Mouse (Mus musculus): ENCODE results near the gene Pheta1. TPM values are rescaled to one million over a fixed set of nuclear protein-coding genes. Genes with fewer than 3 reads are reported as not detected.

The Pheta1 gene
- total and polyA plus RNA-seq, 3 experiments = 8.1 to 8.8 TPM; not detected in 1

DNA sequence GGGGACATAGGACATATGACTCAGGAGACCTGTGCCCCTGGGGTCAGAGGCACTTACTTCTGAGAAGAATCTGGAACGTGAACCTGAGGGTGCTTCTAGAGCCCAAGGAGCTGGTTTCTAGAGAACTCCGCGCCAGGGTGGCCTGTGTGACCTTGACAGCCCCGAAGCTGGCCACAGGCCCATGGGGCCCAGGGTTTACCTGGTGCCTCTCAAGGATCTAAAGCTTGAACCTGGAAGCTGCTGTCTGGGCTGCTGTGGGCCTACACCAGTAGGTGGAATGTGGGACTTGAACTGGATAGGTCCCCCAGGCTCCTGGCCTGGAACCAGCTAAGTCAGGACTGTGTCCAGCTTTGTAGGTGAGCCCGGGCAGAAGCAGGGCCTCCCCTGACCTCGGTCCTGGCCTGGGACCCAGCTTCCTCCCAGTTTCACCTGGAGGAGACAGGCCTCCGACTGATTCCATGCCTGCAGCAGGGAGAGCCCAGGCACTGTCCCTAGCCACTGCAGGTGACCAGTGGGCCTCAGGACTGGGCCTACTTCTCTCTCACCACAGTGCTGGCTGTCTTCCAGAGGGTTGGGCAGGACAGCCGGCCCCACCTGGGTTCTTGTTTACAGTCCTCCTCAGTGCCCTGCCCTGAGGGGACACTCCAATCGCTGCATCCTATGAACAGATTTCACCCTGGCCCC lies 4.7 kb downstream of the Pheta1 start:
- Histone ChIP-seq H3K9me3 (replicated peaks; ENCODE audit: insufficient read depth, low read length) (no peaks in the 10 kb centered on the region), H3K9ac (ENCODE audit: control insufficient read depth, low read depth, low read length, poor library complexity, severe bottlenecking) (no peak overlapping the region), H3K27me3 (ENCODE audit: control insufficient read depth in 1 of 2, insufficient read depth in 2 of 2, low read length in 2 of 2) (no peaks in the 10 kb centered on the region), H3K4me1 (ENCODE audit: control insufficient read depth in 1 of 2, insufficient read depth in 2 of 2, low read length in 2 of 2) (no peaks in the 10 kb centered on the region; a peak in 1 of 4 replicates), H3K79me2 (ENCODE audit: control insufficient read depth, insufficient read depth, low read length, poor library complexity) (peaks cover 3% of the 10 kb centered on the region), H3K36me3 (ENCODE audit: control insufficient read depth in 1 of 2, insufficient read depth in 2 of 2, low read length in 2 of 2) (peaks cover 0 to 2% of the 10 kb centered on the region in 2 experiments; a peak in 2 of 4 replicates), H3K4me3 (ENCODE audit: control insufficient read depth in 1 of 2, insufficient read depth in 1 of 2, low read depth in 2 of 2, low read length in 2 of 2) (no peak overlapping the region), H3K27ac (ENCODE audit: control insufficient read depth, low read depth, low read length) (no peak overlapping the region)
- no peak for TF ChIP-seq ZKSCAN1 (IDR thresholded peaks at IDR 0.05; ENCODE audit: low read depth, low read length)
- TF ChIP-seq ETS1 (IDR thresholded peaks at IDR 0.05; ENCODE audit: low read depth, low read length) = no peak
- no peak for TF ChIP-seq CTCF (IDR thresholded peaks at IDR 0.05 in 2 of 3, conservative IDR thresholded peaks at IDR 0.05 in 1 of 3; ENCODE audit: control insufficient read depth in 1 of 3, insufficient read depth in 1 of 3, low read depth in 2 of 3, low read length in 3 of 3, poor library complexity in 1 of 3, severe bottlenecking in 1 of 3)
- no peak for TF ChIP-seq MAZ (IDR thresholded peaks at IDR 0.05; ENCODE audit: low read depth, low read length)
- TF ChIP-seq EP300 (IDR thresholded peaks at IDR 0.05; ENCODE audit: low read depth in 1 of 2, low read length in 2 of 2) = no peak
- DNase-seq (ENCODE audit: low read depth, low spot score) = no peak

DNA sequence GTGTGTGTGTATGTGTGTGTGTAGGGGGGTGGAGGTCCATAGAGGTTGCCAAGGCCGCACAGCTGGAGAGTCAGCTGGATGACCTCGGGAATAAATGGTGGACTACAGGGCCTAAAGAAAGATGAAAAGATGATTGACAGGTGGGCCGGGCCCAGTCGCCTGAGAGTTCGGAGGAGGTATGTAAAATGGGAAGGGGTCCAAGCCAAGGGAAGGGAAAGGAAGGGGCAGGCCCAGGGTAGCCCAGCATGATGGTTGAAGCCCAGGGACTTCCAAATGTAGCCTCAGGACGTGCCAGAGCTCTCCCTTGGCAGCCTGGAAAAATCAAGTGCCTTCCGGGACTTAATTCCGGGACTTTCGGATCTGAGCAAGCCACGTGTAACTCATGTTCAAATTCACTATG lies 6.0 kb downstream of the Pheta1 start:
- no peaks in the 10 kb centered on the region for H3K9me3 ChIP-seq (replicated peaks; ENCODE audit: insufficient read depth, low read length)
- H3K27me3 ChIP-seq (ENCODE audit: control insufficient read depth in 1 of 2, insufficient read depth in 2 of 2, low read length in 2 of 2) = no peaks in the 10 kb centered on the region; a peak in 1 of 4 replicates
- H3K4me3 ChIP-seq (ENCODE audit: control insufficient read depth in 1 of 2, insufficient read depth in 1 of 2, low read depth in 2 of 2, low read length in 2 of 2) = no peak overlapping the region
- no peaks in the 10 kb centered on the region; the same call in 1 of the 2 replicates for H3K79me2 ChIP-seq (ENCODE audit: control insufficient read depth, insufficient read depth, low read length, poor library complexity)
- H3K36me3 ChIP-seq (ENCODE audit: control insufficient read depth in 1 of 2, insufficient read depth in 2 of 2, low read length in 2 of 2) = no peaks in the 10 kb centered on the region; a peak in 2 of 4 replicates
- H3K4me1 ChIP-seq (ENCODE audit: control insufficient read depth in 1 of 2, insufficient read depth in 2 of 2, low read length in 2 of 2) = no peaks in the 10 kb centered on the region; a peak in 1 of 4 replicates
- TF ChIP-seq MYC (IDR thresholded peaks at IDR 0.05; ENCODE audit: low read depth, low read length) (no peak), JUND (IDR thresholded peaks at IDR 0.05; ENCODE audit: low read depth, low read length) (no peak), TAL1 (IDR thresholded peaks at IDR 0.05; ENCODE audit: low read length) (no peak), POLR2AphosphoS2 (IDR thresholded peaks at IDR 0.05; ENCODE audit: low read length) (no peak), SMC3 (IDR thresholded peaks at IDR 0.05; ENCODE audit: low read depth, low read length) (no peak), ZC3H11A (IDR thresholded peaks at IDR 0.05; ENCODE audit: low read depth, low read length) (no peak), BHLHE40 (IDR thresholded peaks at IDR 0.05; ENCODE audit: borderline replicate concordance, low read depth, low read length) (no peak), CHD1 (IDR thresholded peaks at IDR 0.05; ENCODE audit: low read depth, low read length) (no peak)
- H3K9ac ChIP-seq (ENCODE audit: control insufficient read depth, low read depth, low read length, poor library complexity, severe bottlenecking) = no peak overlapping the region
- DNase-seq (ENCODE audit: low read depth, low spot score) = no peak
- H3K27ac ChIP-seq (ENCODE audit: control insufficient read depth, low read depth, low read length) = no peak overlapping the region

DNA sequence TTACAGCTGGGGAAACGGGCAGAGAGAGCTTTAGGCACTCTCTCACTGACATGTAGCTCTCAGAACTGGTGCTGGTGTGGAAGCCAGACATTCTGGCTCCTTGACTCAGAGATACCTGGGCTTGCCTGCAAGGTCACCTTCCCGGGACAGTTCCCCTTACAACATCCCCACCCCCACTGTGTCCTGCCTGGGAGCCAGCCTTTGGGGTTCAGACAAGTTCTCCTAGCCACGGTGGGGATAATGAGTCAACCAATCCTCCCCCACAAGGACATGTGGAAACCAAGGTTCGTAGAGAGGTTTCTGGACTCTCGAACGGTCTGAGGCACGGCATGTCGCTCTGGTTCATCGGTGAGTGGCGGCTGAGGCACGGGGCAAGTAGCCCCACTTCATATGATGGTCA lies 8.0 kb downstream of the Pheta1 start:
- no peaks in the 10 kb centered on the region; a peak in 1 of 4 replicates for H3K27me3 ChIP-seq (ENCODE audit: control insufficient read depth in 1 of 2, insufficient read depth in 2 of 2, low read length in 2 of 2)
- no peak overlapping the region for H3K27ac ChIP-seq (ENCODE audit: control insufficient read depth, low read depth, low read length)
- no peaks in the 10 kb centered on the region; a peak in 1 of 4 replicates for H3K36me3 ChIP-seq (ENCODE audit: control insufficient read depth in 1 of 2, insufficient read depth in 2 of 2, low read length in 2 of 2)
- DNase-seq (ENCODE audit: low read depth, low spot score) = no peak
- no peak overlapping the region for H3K9ac ChIP-seq (ENCODE audit: control insufficient read depth, low read depth, low read length, poor library complexity, severe bottlenecking)
- TF ChIP-seq HCFC1 (IDR thresholded peaks at IDR 0.05; ENCODE audit: low read depth, low read length) (no peak), SMC3 (IDR thresholded peaks at IDR 0.05; ENCODE audit: low read depth, low read length) (no peak), MAX (IDR thresholded peaks at IDR 0.05; ENCODE audit: low read length) (no peak), JUND (IDR thresholded peaks at IDR 0.05; ENCODE audit: low read depth, low read length) (no peak), NELFE (IDR thresholded peaks at IDR 0.05; ENCODE audit: low read depth, low read length) (no peak), E2F4 (IDR thresholded peaks at IDR 0.05; ENCODE audit: borderline replicate concordance, low read depth, low read length) (no peak), MYB (IDR thresholded peaks at IDR 0.05; ENCODE audit: low read depth, low read length) (no peak), CHD1 (IDR thresholded peaks at IDR 0.05; ENCODE audit: low read depth, low read length) (no peak), ETS1 (IDR thresholded peaks at IDR 0.05; ENCODE audit: low read depth, low read length) (no peak), CHD2 (IDR thresholded peaks at IDR 0.05; ENCODE audit: low read length) (no peak)
- H3K4me1 ChIP-seq (ENCODE audit: control insufficient read depth in 1 of 2, insufficient read depth in 2 of 2, low read length in 2 of 2) = no peaks in the 10 kb centered on the region
- H3K4me3 ChIP-seq (ENCODE audit: control insufficient read depth in 1 of 2, insufficient read depth in 1 of 2, low read depth in 2 of 2, low read length in 2 of 2) = no peak overlapping the region
- H3K79me2 ChIP-seq (ENCODE audit: control insufficient read depth, insufficient read depth, low read length, poor library complexity) = no peaks in the 10 kb centered on the region
- H3K9me3 ChIP-seq (replicated peaks; ENCODE audit: insufficient read depth, low read length) = no peaks in the 10 kb centered on the region
